Mouse (Mus musculus) liver, adult 2 months (tissue): ENCODE measurements at regions not wholly inside any gene's neighbourhood (a gene's known extent, or its start where the extent isn't known, plus 50 kb on each side); places are given as distances from the start of the nearest gene placed in this dataset.

Experiments
- DNase-seq: peaks from one replicate; pipeline ENCODE4 v3.0.0-alpha.2; 2011; ENCODE audit warnings: low read depth, low spot score; ENCODE audit errors: extremely low read depth
- H3K27ac ChIP-seq: fragments of 200-500 bp; replicated peaks from 2 replicates; pipeline ENCODE4 v1.5.1; 2012; ENCODE audit warnings: low read depth, mild to moderate bottlenecking, control low read depth, inconsistent platforms, low read length; ENCODE audit not compliant: insufficient read depth
- H3K27me3 ChIP-seq: fragments of 200-500 bp; 2 replicates; pipeline ENCODE4 v1.6.1; 2012; ENCODE audit warnings: mild to moderate bottlenecking, moderate library complexity, low read length, inconsistent platforms; ENCODE audit not compliant: control insufficient read depth, insufficient read depth
- H3K36me3 ChIP-seq: fragments of 200-500 bp; 2 replicates; pipeline ENCODE4 v1.6.1; 2012; ENCODE audit warnings: low read length, inconsistent platforms; ENCODE audit not compliant: control insufficient read depth, insufficient read depth
- H3K4me1 ChIP-seq: fragments of 200-500 bp; 2 replicates; pipeline ENCODE4 v1.6.1; 2011; ENCODE audit warnings: low read length; ENCODE audit not compliant: control insufficient read depth, insufficient read depth
- H3K4me3 ChIP-seq: fragments of 200-500 bp; 2 replicates; pipeline ENCODE4 v1.5.1; 2011; ENCODE audit warnings: low read depth, mild to moderate bottlenecking, control low read depth, low read length, moderate library complexity; ENCODE audit not compliant: insufficient read depth
- H3K79me2 ChIP-seq: fragments of 200-500 bp; 2 replicates; pipeline ENCODE4 v1.6.1; 2012; ENCODE audit warnings: inconsistent platforms, mild to moderate bottlenecking, low read length, moderate library complexity; ENCODE audit not compliant: control insufficient read depth, insufficient read depth
- H3K9ac ChIP-seq: fragments of 200-500 bp; 2 replicates; pipeline ENCODE4 v1.6.1; 2012; ENCODE audit warnings: low read depth, mild to moderate bottlenecking, control low read depth, inconsistent platforms, low read length
- CTCF ChIP-seq: fragments of 200-500 bp; IDR thresholded peaks from 2 replicates; pipeline ENCODE4 v1.5.1; 2011; ENCODE audit warnings: low read depth, low read length, control low read depth
- POLR2A ChIP-seq: fragments of 200-500 bp; IDR thresholded peaks from 2 replicates; pipeline ENCODE4 v1.6.1; 2011; ENCODE audit warnings: low read length, control low read depth; ENCODE audit not compliant: insufficient read depth; ENCODE audit errors: extremely low read depth
- WGBS: fragments of 180-500 bp; shearing (Covaris S2); methylation state at CpG from one replicate; pipeline ENCODE4 v1.1.7; 2018; 5-methylcytosine and 5-hydroxymethylcytosine counted together

DNA sequence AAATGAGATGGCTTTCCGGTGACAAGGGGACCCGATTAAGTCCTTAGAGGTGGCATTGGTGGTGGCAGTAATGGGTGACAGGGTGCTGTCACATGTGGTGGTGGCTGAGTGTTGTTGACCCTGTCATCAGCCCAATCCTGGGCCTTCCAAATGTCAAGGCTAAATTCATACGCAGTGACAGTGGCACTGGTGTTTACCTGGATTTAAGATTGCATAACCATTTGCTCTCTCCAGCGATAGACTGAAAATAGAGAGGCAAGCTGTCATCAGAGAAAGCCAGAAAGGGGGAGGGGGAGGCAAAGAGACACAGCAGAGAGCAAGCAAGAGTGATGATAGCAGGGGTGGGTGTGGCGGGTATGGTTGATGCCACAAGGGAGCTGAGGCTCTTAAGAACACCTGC, 215.1 kb downstream of the Suds3 start:
- DNase-seq: peak; percentile 5
- Histone ChIP-seq H3K4me3 (no peak overlapping the region), H3K27me3 (no peaks in the 10 kb centered on the region), H3K9ac (no peak overlapping the region), H3K79me2 (no peaks in the 10 kb centered on the region), H3K4me1 (no peaks in the 10 kb centered on the region), H3K27ac (no peak overlapping the region), H3K36me3 (no peaks in the 10 kb centered on the region)
- WGBS: 72% methylated on average over 5 of the region's 5 CpGs
- TF ChIP-seq CTCF (no peak), POLR2A (no peak)

- Histone ChIP-seq H3K4me1 (no peaks in the 10 kb centered on the region), H3K27me3 (no peaks in the 10 kb centered on the region), H3K4me3 (no peak overlapping the region), H3K9ac (no peak overlapping the region), H3K27ac (no peak overlapping the region), H3K36me3 (no peaks in the 10 kb centered on the region), H3K79me2 (no peaks in the 10 kb centered on the region)
- DNase-seq: no peak
- WGBS: 76% methylated on average over 5 of the region's 5 CpGs
- no peak for TF ChIP-seq POLR2A
Observed at GRCm38 (mm10) chr5:116897391-116897790, 218.5 kb downstream of the Suds3 start.

DNA sequence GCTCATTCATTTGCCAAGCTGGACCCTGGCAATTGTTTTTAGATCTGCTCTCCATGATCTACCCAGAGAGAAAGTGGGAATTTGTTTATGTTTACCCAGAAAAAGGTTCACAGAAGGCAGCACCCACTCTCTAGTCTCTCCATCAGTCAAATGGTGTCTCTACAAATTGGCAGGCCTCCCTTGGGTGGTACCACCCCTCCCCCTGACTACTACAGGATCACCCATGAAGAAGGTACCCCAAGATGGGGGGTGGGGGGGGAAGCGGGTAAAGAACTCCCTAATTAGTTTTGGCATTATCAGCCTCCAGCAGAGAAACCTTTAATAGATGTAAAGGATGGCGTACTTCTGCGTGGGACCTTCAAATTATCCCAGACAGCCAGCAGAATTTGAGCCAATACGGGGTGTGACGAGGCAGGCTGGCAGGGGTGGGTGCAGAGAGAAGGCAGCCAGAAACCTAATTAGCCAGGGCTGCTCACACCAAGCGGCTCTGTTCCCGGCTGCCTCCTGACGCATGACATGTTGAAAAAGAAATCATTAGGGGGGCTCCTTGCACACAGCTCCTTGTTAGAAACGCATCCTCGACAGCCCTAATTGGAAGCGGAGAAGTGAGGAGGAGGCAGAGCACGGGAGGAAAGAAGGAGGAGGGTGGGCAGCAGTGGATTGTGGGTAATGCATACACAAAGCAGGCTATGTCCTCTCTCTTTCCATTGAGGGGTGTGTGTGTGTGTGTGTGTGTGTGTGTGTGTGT, 220.7 kb downstream of the Suds3 start:
- Histone ChIP-seq H3K4me1 (no peaks in the 10 kb centered on the region), H3K4me3 (no peak overlapping the region), H3K79me2 (no peaks in the 10 kb centered on the region), H3K27ac (no peak overlapping the region), H3K36me3 (no peaks in the 10 kb centered on the region), H3K27me3 (no peaks in the 10 kb centered on the region), H3K9ac (no peak overlapping the region)
- no peak for TF ChIP-seq POLR2A
- TF ChIP-seq CTCF: no peak
- DNase-seq: no peak
- 83% methylated on average over 12 of the region's 12 CpGs for WGBS

- no peak overlapping the region for H3K9ac ChIP-seq
- DNase-seq: peak; percentile 8
- H3K36me3 ChIP-seq: no peaks in the 10 kb centered on the region
- no peak overlapping the region for H3K4me3 ChIP-seq
- no peaks in the 10 kb centered on the region for H3K4me1 ChIP-seq
- WGBS: 71% methylated on average over 6 of the region's 6 CpGs
- no peaks in the 10 kb centered on the region for H3K27me3 ChIP-seq
- no peaks in the 10 kb centered on the region for H3K79me2 ChIP-seq
- no peak overlapping the region for H3K27ac ChIP-seq
- TF ChIP-seq POLR2A (no peak), CTCF (0 out of 2 replicates have a peak, but pooled peaks have one; percentile 10)
Observed at GRCm38 (mm10) chr5:116894575-116894974, 221.3 kb downstream of the Suds3 start.

GRCm38 (mm10) chr5:116892877-116893276, 223.0 kb downstream of the Suds3 start:
- no peak overlapping the region for H3K4me3 ChIP-seq
- H3K27ac ChIP-seq: no peak overlapping the region
- WGBS: 82% methylated on average over 13 of the region's 13 CpGs
- no peaks in the 10 kb centered on the region for H3K79me2 ChIP-seq
- H3K9ac ChIP-seq: no peak overlapping the region
- no peak for TF ChIP-seq POLR2A
- TF ChIP-seq CTCF: no peak
- no peaks in the 10 kb centered on the region for H3K4me1 ChIP-seq
- no peak for DNase-seq
- H3K27me3 ChIP-seq: no peaks in the 10 kb centered on the region
- no peaks in the 10 kb centered on the region for H3K36me3 ChIP-seq

DNA sequence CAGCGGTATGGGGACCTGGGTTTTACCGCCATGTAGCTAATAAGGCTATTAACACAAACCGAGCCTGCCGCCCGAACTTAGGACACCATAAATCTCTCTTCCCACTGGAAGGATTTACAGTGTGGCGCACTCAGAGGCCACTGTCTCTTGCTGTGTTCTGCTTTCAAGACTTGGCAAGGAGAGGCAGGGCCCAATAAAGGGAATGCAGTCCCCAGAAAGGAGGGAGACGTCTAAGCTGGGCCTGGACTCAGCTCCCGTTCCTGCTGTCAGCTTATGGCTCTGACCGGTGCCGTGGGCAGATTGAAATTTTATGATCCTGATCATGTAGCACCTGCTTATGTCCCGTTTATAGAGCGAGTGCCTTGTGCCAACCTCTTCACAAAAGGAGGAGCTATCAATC, 226.7 kb downstream of the Suds3 start:
- no peak overlapping the region for H3K27ac ChIP-seq
- H3K4me3 ChIP-seq: no peak overlapping the region
- H3K27me3 ChIP-seq: no peaks in the 10 kb centered on the region
- no peak for TF ChIP-seq CTCF
- TF ChIP-seq POLR2A: no peak
- H3K36me3 ChIP-seq: no peaks in the 10 kb centered on the region
- no peaks in the 10 kb centered on the region for H3K79me2 ChIP-seq
- H3K4me1 ChIP-seq: no peaks in the 10 kb centered on the region
- H3K9ac ChIP-seq: no peak overlapping the region
- WGBS: 84% methylated on average over 12 of the region's 12 CpGs
- DNase-seq: no peak
